Comparison of ENCODE assay signal across 15 mouse cellular contexts in genomic region chr1:155119719-155120118, GRCm38 (mm10).
"Had no signal": no experiment of that assay in that cellular context is flagged by ENCODE, and none has a peak within 500 bp of the region (broad histone marks: within the 10 kb centered on the region; RNA-seq: fewer than 3 reads in every experiment).

No protein-coding gene starts in this region.

- H3K27me3 ChIP-seq: liver, embryonic 15.5 days; midbrain, embryonic 15.5 days; neural tube, embryonic 12.5 days; stomach, embryonic 15.5 days had no signal

- DNase-seq: lung, adult 18-20 months; lung, embryonic 14.5 days; lung, postnatal 10 days; lung, postnatal 4 days; right cerebral cortex, postnatal 14 days; thymus, adult 2 months; thymus, postnatal 25 days; thymus, postnatal 4 days had no signal

- H3K36me3 ChIP-seq: liver, embryonic 15.5 days; midbrain, embryonic 13.5 days; midbrain, embryonic 15.5 days; neural tube, embryonic 12.5 days; stomach, embryonic 15.5 days had no signal

- H3K27ac ChIP-seq: liver, embryonic 15.5 days; midbrain, embryonic 13.5 days; midbrain, embryonic 15.5 days; neural tube, embryonic 12.5 days; stomach, embryonic 15.5 days; stomach, postnatal 0 days had no signal

- ATAC-seq: midbrain, embryonic 13.5 days; midbrain, embryonic 15.5 days had no signal

- H3K4me1 ChIP-seq: liver, embryonic 15.5 days; midbrain, embryonic 13.5 days; midbrain, embryonic 15.5 days; neural tube, embryonic 12.5 days; stomach, embryonic 15.5 days had no signal

- H3K9ac ChIP-seq: liver, embryonic 15.5 days; lung, embryonic 14.5 days; midbrain, embryonic 13.5 days; midbrain, embryonic 15.5 days; neural tube, embryonic 12.5 days; stomach, embryonic 15.5 days had no signal

- H3K9me3 ChIP-seq: liver, embryonic 15.5 days; megakaryocyte, embryonic 14.5 days; midbrain, embryonic 13.5 days; midbrain, embryonic 15.5 days; neural tube, embryonic 12.5 days; stomach, embryonic 15.5 days had no signal

- H3K4me3 ChIP-seq: liver, embryonic 15.5 days; megakaryocyte, embryonic 14.5 days; midbrain, embryonic 13.5 days; midbrain, embryonic 15.5 days; neural tube, embryonic 12.5 days; stomach, embryonic 15.5 days had no signal
